Mouse (Mus musculus) urinary bladder, adult 2 months (tissue): ENCODE results near the gene Elavl4. TPM values are rescaled to one million over a fixed set of nuclear protein-coding genes. Genes with fewer than 3 reads are reported as not detected.

Source experiments
- DNase-seq: peaks from one replicate; pipeline ENCODE4 v3.0.0; 2022; ENCODE audit warnings: low spot score
- polyA plus RNA-seq: library from polyadenylated mRNA; depleted of rRNA; stranded (reverse); fragments of >200 nt; gene quantifications from 2 replicates; pipeline ENCODE4 v1.2.3, GENCODE M21; 2012; rRNA removed

Gene Elavl4
- polyA plus RNA-seq, 1 experiment = 0.14 TPM

DNA sequence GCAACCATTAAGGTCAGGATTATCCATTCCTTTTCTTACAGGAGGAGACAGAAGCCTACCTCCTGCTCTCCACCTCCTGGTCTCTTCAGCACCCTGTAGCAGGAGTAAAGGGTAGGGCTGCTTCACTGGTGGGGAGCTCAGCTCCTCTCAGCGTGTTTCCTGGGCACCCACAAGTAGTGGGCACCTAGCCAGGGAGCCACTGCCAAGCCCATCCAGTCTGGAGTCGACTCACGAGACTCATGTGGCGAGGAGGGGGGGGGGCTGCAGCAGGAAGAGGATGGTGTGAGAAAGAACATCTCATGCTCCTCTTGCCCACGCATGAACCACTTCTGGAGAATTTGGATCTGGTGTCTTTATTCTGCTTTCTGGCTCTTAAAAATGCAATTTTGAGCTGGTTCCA lies 186.5 kb downstream of the Elavl4 start:
- no peak for DNase-seq

DNA sequence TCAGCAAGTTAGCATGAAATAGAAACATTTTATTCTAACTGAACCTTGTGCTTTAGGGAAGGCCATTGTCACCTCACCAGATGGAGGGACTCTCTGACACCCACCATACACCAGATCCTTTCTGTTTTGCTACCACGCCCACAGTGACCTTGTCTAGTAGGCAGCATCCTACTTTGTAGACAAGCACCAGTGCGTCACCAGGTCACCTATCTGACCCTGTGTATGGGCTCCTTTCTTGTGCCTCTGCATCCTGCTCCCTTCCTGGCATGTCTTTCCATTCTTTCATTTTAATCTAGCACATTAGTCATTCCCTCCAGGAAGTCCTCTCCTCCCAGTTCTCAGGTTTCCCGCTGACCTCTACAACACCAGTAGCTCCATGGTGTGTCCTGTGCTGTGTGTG lies 190.1 kb downstream of the Elavl4 start:
- no peak for DNase-seq

DNA sequence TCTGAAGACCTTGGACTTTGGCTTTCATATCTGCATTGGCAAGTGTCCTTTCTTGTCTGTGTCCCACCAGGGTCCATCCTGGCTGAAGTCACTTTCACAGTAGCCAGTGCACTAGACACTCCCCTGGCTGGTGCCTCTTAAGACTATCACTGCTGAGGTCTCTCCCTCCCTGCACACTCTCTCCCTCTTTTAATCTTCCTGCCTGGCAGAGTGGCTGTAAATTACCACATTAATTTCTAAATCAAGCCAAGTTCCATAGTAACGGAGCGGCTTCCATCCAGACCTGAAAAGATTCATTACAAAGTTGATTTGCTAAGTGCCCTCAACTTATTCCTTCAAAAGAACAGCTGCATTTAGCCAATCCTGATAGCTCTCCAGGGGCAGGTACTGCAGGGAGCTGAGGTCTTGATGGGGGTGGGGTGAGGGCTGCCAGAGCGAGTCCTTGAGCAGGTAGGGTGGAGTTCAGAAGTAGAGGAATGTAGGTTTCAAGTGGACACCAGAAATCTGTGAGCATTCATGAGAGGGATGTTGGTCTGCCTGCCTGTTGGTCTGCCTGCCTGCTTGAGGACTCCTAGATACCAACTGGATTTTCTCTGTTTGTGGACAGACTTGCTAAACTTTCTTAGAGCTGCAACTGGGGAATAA lies 194.1 kb downstream of the Elavl4 start:
- DNase-seq = no peak

DNA sequence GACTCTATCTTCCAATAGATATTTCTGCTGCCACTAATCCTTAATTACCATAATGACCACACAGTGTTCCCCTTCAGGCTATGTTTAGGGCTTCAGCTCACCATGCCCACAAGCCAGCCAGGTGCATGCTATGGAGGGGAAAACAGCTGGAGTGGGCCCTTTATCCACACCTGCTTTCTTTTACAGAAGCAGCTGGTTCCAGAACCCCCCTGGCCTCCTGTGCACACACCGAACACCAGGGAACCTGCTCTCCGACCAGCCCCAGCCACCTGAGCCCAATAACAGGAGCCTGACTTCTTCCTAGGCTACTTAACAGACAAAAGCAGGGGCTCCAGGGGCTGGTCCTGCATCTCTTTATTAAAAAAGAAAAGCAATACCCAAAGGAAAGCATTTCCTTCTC lies 195.8 kb downstream of the Elavl4 start:
- DNase-seq = no peak

Other genes starting within 250 kb of the Elavl4 start
- gene Agbl4, start 45.8 kb upstream of the Elavl4 start, polyA plus RNA-seq = 0.04 TPM in 1 of 2 replicates, not detected in the other